In genomic region chr3:95793662-95794061, GRCm38 (mm10) we compare ENCODE assay signal across 25 mouse cellular contexts.
"Had no signal": no experiment of that assay in that cellular context is flagged by ENCODE, and none has a peak within 500 bp of the region (broad histone marks: within the 10 kb centered on the region; RNA-seq: fewer than 3 reads in every experiment).

No protein-coding gene starts in this region.

- H3K27me3 ChIP-seq: heart, embryonic 12.5 days; hindbrain, embryonic 12.5 days; intestine, embryonic 15.5 days; limb, embryonic 12.5 days had no signal

- H3K36me3 ChIP-seq: intestine, embryonic 15.5 days had no signal

- H3K4me2 ChIP-seq: heart, embryonic 12.5 days; hindbrain, embryonic 12.5 days; hindbrain, embryonic 14.5 days; intestine, embryonic 15.5 days; limb, embryonic 12.5 days; liver, embryonic 11.5 days had no signal

- DNase-seq: gastrocnemius, adult 2 months; gastrocnemius, postnatal 10 days; gastrocnemius, postnatal 25 days; heart, adult 18-20 months; heart, postnatal 10 days; heart, postnatal 4 days; kidney, adult 18-20 months; kidney, adult 8-10 months; kidney, postnatal 10 days; kidney, postnatal 25 days; kidney, postnatal 4 days; liver had no signal

- ATAC-seq: hindbrain, embryonic 16.5 days; intestine, embryonic 15.5 days; intestine, postnatal 0 days had no signal

- H3K9me3 ChIP-seq: heart, embryonic 10.5 days; heart, embryonic 12.5 days; hindbrain, embryonic 10.5 days; hindbrain, embryonic 12.5 days; intestine, embryonic 15.5 days; limb, embryonic 10.5 days; limb, embryonic 12.5 days had no signal

- H3K4me1 ChIP-seq: hindbrain, embryonic 10.5 days; hindbrain, embryonic 12.5 days; intestine, embryonic 15.5 days; limb, embryonic 10.5 days; limb, embryonic 12.5 days had no signal

- H3K4me3 ChIP-seq: gastrocnemius, adult 2 months; heart, embryonic 10.5 days; heart, embryonic 12.5 days; hindbrain, embryonic 10.5 days; hindbrain, embryonic 12.5 days; intestine, embryonic 15.5 days; layer of hippocampus, adult 2 months; left cerebral cortex, adult 2 months; limb, embryonic 10.5 days; limb, embryonic 12.5 days had no signal

- H3K9ac ChIP-seq: heart, embryonic 12.5 days; hindbrain, embryonic 12.5 days; hindbrain, embryonic 14.5 days; intestine, embryonic 15.5 days; limb, embryonic 12.5 days had no signal

- H3K27ac ChIP-seq: gastrocnemius, adult 2 months; heart, embryonic 10.5 days; hindbrain, embryonic 10.5 days; hindbrain, embryonic 12.5 days; hindbrain, embryonic 14.5 days; intestine, embryonic 15.5 days; layer of hippocampus, adult 2 months; left cerebral cortex, adult 2 months; limb, embryonic 10.5 days; limb, embryonic 12.5 days had no signal
